Mouse (Mus musculus) left cerebral cortex, adult 2 months (tissue): Measurements from ENCODE around the gene Ablim1. TPM values are rescaled to one million over a fixed set of nuclear protein-coding genes. Genes with fewer than 3 reads are reported as not detected.

ENCODE experiments used
- DNase-seq, 2 experiments: peaks; one replicate each; pipeline ENCODE4 v3.0.0; 2021 to 2022; ENCODE audit warnings: low spot score in 2 of 2, mixed read lengths in 1 of 2; ENCODE audit errors: extremely low spot score in 1 of 2
- H3K27ac ChIP-seq: fragments of 200-600 bp; 2 replicates; pipeline ENCODE4 v1.8.1; 2022
- H3K4me3 ChIP-seq: fragments of 200-600 bp; 2 replicates; pipeline ENCODE4 v1.8.1; 2022
- CTCF ChIP-seq: fragments of 200-600 bp; IDR thresholded peaks from 2 replicates; pipeline ENCODE4 v1.8.1; 2022; ENCODE audit warnings: antibody characterized with exemption, mild to moderate bottlenecking, moderate library complexity
- intact Hi-C: fragments of 180-260 bp; cut with DNase I; formaldehyde crosslinking; loops from one replicate; pipeline ENCODE4 v1.15.1; 2025
- total RNA-seq, 2 experiments: library from RNA; stranded (reverse); gene quantifications; 2 replicates each; pipeline ENCODE4 v1.2.3; 2021

Gene Ablim1
- total RNA-seq, 2 experiments from 2014 or later, result 118 to 124 TPM

GRCm38 (mm10) chr19:57079606-57079981 is 235.1 kb downstream of the Ablim1 start:
- Histone ChIP-seq H3K4me3 (no peak overlapping the region), H3K27ac (no peak overlapping the region)
- no peak for DNase-seq
- intact Hi-C loops, result no loop called here
- TF ChIP-seq CTCF, result no peak

GRCm38 (mm10) chr19:57078867-57079605 is 235.7 kb downstream of the Ablim1 start:
- no peak for DNase-seq
- TF ChIP-seq CTCF, result no peak; the same call in none of the 2 replicates
- intact Hi-C loops, result no loop called here
- Histone ChIP-seq H3K4me3 (no peak overlapping the region), H3K27ac (0 out of 2 replicates have a peak overlapping the region, but pooled peaks have one; percentile 11)

GRCm38 (mm10) chr19:57077826-57078699 is 236.7 kb downstream of the Ablim1 start:
- no peak overlapping the region; the same call in 1 of the 2 replicates for H3K27ac ChIP-seq
- intact Hi-C loops, result no loop called here
- no peak for DNase-seq

GRCm38 (mm10) chr19:57073450-57073849 is 241.3 kb downstream of the Ablim1 start:
- no peak for DNase-seq
- no peak for TF ChIP-seq CTCF
- H3K27ac ChIP-seq, result peak overlapping the region; percentile 32; the same call in 1 of the 2 replicates
- no peak overlapping the region for H3K4me3 ChIP-seq
- intact Hi-C loops, result no loop called here

More at GRCm38 (mm10) chr19:57077826-57078699, 236.7 kb downstream of the Ablim1 start:
- TF ChIP-seq CTCF, result no peak
- H3K4me3 ChIP-seq, result no peak overlapping the region

GRCm38 (mm10) chr19:57072756-57073155 is 242.0 kb downstream of the Ablim1 start:
- Histone ChIP-seq H3K4me3 (no peak overlapping the region), H3K27ac (peak overlapping the region; percentile 32; the same call in 1 of the 2 replicates)
- no peak for DNase-seq
- TF ChIP-seq CTCF, result no peak
- intact Hi-C loops, result no loop called here

- no peak for DNase-seq
- intact Hi-C loops, result loop anchor here (2.0 to 10.0 kb wide), 3 partner anchors 50 to 578 kb away; no protein-coding TSS in a partner anchor
- H3K4me3 ChIP-seq, result no peak overlapping the region
- no peak for TF ChIP-seq CTCF
- 0 out of 2 replicates have a peak overlapping the region, but pooled peaks have one; percentile 15 for H3K27ac ChIP-seq
Measured at GRCm38 (mm10) chr19:57067108-57067613, 247.6 kb downstream of the Ablim1 start.

- intact Hi-C loops, result loop anchor here (1.0 to 10.0 kb wide), 4 partner anchors 51 to 578 kb away; no protein-coding TSS in a partner anchor
Measured at GRCm38 (mm10) chr19:57066313-57066712, 248.4 kb downstream of the Ablim1 start.

GRCm38 (mm10) chr19:57062746-57063145 is 252.0 kb downstream of the Ablim1 start:
- DNase-seq, result no peak
- no peak overlapping the region for H3K27ac ChIP-seq
- no peak overlapping the region for H3K4me3 ChIP-seq
- no peak for TF ChIP-seq CTCF
- intact Hi-C loops, result loop anchor here (1.0 to 10.0 kb wide), 2 partner anchors 71 to 582 kb away; no protein-coding TSS in a partner anchor

More at GRCm38 (mm10) chr19:57066313-57066712, 248.4 kb downstream of the Ablim1 start:
- peak; percentile 65 to 66 for DNase-seq
- H3K4me3 ChIP-seq, result no peak overlapping the region
- no peak overlapping the region for H3K27ac ChIP-seq
- peak; percentile 91 for TF ChIP-seq CTCF

GRCm38 (mm10) chr19:57059018-57059580 is 255.6 kb downstream of the Ablim1 start:
- intact Hi-C loops, result no loop called here

GRCm38 (mm10) chr19:57057568-57057967 is 257.2 kb downstream of the Ablim1 start:
- intact Hi-C loops, result no loop called here
- H3K27ac ChIP-seq, result no peak overlapping the region

More at GRCm38 (mm10) chr19:57059018-57059580, 255.6 kb downstream of the Ablim1 start:
- H3K27ac ChIP-seq, result no peak overlapping the region
- no peak overlapping the region for H3K4me3 ChIP-seq
- TF ChIP-seq CTCF, result no peak
- no peak for DNase-seq

More at GRCm38 (mm10) chr19:57057568-57057967, 257.2 kb downstream of the Ablim1 start:
- no peak for DNase-seq
- H3K4me3 ChIP-seq, result no peak overlapping the region
- TF ChIP-seq CTCF, result peak; percentile 49
